Mouse (Mus musculus) cortical plate, adult 2 months (tissue): ENCODE results near the gene Nlgn2.

Experiments used
- CTCF ChIP-seq: fragments of 200-500 bp; IDR thresholded peaks from 2 replicates; pipeline ENCODE4 v1.5.1; 2011; ENCODE audit warnings: mild to moderate bottlenecking, control low read depth, low read length; ENCODE audit not compliant: insufficient read depth; ENCODE audit errors: extremely low read depth
- POLR2A ChIP-seq: fragments of 200-500 bp; IDR thresholded peaks from 2 replicates; pipeline ENCODE4 v1.6.1; 2011; ENCODE audit warnings: mild to moderate bottlenecking, low read length, control low read depth; ENCODE audit not compliant: insufficient read depth; ENCODE audit errors: extremely low read depth

DNA sequence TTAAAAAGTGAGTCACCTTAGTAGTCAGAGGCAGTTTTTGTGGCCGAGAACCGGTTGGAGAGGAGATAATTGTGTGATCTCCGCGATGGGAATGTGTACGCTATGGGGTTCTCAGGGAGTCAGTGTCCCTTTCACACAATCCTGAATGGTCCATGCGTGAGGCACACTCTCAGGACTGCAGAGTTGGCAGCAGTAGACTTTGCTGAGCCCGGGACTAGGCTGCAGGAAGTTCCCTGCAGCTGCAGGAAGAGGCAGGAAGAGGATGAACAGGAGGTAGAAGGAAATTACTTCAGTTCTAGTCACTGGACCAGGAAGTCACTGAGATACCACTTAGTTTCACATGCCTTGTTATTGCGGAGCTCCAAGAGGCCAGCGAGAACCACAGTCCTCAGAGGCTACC is 11.5 kb upstream of the Nlgn2 start:
- no peak for TF ChIP-seq POLR2A
- TF ChIP-seq CTCF = no peak
